Mouse (Mus musculus): ENCODE results near the gene Ahsg.

Gene Ahsg

DNA sequence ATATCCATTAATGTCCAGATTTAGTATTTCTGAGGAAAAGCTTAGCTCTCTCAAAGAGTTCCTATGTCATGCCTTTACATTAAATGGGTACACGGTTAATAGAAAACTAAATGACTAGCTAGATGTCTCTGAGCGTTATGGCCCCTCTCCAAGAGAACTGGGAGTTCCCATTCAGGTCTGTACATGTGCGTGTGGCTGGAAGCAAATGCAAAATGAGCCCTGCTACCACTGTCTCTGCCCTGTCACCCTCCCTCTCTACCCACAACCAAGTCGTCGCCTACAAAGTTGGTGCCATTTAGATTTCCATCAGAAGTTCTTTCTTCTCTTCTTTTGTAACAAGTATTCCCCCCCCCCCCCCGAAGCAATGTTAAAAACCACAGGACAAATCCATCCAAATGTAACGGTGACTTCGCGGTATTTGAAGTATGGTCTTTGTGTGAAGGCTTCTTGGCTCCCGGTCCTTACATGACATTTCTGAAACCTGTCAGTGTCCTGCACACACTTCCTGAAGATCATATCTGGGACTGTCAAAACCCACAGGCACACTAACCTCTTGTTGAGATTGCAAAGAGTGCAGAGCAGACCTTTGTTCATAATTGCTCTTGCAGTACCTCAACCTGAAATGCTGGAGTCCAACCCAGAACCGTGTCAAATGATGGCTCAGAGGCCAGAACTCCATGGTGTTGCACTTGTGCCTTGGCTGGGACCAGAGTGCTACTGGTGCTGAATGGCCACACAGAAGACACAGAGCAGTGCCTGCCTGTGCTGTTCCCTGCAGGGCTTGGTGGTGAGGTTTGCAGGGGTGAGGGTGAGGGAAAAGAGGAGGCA lies at the start of gene Ahsg:
Ahsg (plus strand) TSS at position 595 of the 828 bp plus-strand sequence.
- in situ Hi-C loops (cut with MboI, MseI) = no loop called here

DNA sequence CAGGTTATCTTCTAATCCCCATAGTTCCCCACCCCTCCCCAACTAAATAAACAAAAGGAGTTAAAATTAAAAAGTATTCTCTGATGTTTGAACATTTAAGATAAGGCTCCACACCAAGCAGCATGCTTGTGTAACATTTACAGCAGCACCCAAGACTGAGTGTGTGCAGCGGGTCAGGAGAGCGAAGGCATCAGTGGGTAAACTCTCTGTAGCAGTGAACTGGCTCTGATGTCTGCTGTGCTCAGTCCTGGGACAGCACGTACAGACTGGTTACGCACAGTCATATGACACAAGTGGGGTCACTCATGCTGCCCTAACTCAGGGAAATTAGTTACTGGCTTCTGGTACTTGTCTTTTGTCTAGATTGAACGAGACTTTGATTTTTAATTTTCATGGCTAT lies 48.2 kb upstream of the Ahsg start:
- in situ Hi-C loops (cut with MboI, MseI) = no loop called here

DNA sequence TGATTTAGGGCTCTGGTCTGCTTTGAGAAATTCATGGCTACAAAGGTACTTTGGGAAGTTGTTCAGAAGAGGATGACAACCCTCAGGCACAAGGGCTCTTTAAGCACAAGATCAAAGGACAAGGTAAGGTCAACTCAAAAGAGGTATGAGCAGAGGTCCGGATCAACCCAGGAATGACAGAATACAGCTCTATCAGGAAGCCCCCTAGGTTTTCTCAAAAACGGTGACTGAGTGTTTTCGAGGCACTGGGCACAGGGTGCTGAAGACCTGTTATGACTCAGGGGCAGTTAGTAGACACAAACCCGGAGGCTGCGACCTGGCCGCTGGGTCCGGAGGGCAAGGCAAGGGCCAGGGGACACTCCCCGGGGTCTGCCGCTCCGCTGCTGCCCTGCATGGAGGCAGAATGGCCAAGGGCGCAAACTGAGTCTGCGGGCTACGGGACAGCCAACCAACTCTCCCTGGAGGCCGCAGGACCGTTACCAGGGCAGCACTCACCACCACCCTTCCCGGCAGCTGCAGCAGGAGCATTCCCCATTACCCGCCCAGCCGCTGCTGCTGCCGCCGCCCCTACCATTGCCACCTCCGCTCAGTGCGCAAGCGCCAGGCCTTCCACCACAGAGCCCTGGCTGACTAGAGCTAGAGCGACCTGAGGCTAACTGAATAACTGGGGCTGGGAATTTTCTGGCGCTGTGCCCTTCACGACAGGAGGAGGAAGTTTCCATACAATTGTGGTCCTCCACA lies 46.8 kb upstream of the Ahsg start:
- in situ Hi-C loops (cut with MboI, MseI) = no loop called here

DNA sequence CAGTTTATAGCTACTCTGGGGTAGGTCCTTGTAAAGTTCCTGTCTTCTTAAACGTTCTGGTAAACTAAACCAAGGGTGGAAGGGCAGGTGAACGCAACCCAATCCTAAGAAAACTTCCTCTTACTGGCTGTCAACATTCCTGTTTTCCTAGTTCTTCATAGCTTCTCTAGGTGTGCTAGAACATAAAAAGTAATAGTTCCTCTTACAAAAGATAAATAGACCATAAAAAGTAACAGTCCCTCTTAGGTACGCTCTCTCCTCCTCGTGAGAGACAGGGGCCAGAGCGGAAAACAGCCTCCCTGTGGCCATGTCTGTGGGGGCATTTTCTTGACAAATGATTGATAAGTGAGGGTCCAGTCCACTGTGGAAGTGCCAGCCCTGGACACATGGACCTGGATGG lies 46.2 kb upstream of the Ahsg start:
- in situ Hi-C loops (cut with MboI, MseI) = no loop called here

DNA sequence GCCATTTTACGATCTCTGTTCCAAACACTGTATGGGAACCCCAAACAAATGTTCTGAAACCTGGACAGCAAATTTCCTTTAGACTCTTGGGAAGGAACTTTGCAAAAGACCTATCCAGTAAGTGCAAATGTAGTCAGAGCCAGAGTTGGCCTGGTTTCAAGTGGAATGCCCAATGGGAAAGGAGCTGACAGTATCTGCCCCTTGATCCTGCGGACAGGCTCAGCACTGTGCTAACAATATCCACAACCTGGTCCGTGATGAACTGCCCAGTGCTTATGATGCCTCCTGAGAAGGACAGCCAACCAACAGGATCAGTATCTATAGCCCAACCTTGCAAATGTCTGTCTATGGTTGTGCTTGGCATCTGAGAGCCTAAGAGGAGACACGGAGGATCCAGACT lies 45.6 kb upstream of the Ahsg start:
- in situ Hi-C loops (cut with MboI, MseI) = no loop called here

DNA sequence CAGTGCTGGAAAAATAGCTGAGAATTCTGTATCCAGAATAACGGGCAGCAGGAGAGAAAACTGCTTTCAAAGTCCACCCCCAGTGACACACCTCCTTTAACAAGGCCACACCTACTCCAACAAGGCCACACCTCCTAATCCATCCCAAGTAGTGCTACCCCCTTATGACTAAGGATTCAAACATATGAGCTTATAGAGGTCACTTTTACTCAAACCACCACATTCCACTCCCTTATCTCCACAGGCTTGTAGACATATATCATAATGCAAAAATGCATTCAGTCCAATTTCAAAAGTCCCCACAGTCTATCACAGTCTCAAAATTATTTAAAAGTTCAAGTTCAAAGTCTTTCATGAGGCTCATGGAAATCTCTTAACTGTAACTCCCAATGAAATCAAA lies 43.4 kb upstream of the Ahsg start:
- in situ Hi-C loops (cut with MboI, MseI) = no loop called here

DNA sequence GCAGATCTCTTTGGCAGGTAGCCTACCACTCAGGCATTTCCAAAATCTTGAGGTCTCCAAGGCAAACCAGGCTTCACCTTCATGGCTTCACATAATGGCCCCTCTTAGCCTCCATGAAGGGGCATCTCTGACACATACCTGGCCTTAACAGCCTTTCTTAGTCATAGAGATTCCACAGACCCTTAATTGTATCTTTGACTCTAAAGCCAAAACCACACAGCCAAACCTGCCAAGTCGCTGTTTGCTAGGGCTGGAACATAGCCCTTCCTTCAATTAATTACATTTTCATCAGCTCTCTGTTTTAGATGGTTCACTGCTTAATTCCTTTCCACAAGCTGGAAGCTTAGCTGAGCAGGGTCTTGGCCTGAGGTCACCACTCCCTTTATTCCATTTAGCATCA lies 42.7 kb upstream of the Ahsg start:
- in situ Hi-C loops (cut with MboI, MseI) = no loop called here

DNA sequence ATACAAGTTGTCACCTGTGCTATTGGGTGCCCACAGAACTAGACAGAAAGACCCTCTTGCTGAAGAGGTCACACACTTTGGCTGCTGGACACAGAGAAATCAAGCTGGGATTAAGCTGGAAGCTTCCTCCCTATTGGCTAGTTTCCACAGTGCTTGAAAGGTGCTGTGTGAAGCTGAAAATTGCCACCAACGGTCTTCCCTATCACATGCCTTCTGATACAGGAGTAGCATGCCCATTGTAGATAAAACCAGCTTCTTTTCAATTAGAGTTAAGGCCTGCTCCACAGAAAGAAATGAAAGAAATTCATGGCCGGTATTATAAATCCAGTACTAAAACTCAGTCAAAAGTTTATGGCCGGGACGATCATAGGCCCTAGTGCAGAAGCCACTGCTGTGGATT lies 38.4 kb upstream of the Ahsg start:
- in situ Hi-C loops (cut with MboI, MseI) = loop anchor here in 1 of 2 experiments (25.0 kb wide), 1 partner anchor 1335 kb away; no protein-coding TSS in a partner anchor

DNA sequence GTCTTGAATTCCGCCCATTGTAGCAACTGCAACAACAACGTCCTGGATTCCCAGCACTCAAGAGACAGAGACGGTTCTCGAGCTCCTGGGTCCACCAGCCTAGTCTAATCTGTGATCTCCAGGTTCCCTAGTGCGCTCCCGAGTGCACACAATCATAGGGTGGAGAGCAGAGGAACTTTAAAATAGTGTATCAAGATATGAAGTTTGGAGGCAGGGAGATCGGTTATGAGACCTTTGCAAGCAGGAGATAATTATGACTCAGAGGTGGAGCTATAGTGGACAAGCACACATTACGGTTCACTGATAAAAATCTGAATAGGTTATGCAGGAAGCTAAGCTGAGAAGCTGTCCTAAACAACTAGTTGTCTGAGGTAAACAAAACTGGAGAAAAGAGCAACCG lies 34.3 kb upstream of the Ahsg start:
- in situ Hi-C loops (cut with MboI, MseI) = loop anchor here in 1 of 2 experiments (25.0 kb wide), 1 partner anchor 1331 kb away; no protein-coding TSS in a partner anchor

DNA sequence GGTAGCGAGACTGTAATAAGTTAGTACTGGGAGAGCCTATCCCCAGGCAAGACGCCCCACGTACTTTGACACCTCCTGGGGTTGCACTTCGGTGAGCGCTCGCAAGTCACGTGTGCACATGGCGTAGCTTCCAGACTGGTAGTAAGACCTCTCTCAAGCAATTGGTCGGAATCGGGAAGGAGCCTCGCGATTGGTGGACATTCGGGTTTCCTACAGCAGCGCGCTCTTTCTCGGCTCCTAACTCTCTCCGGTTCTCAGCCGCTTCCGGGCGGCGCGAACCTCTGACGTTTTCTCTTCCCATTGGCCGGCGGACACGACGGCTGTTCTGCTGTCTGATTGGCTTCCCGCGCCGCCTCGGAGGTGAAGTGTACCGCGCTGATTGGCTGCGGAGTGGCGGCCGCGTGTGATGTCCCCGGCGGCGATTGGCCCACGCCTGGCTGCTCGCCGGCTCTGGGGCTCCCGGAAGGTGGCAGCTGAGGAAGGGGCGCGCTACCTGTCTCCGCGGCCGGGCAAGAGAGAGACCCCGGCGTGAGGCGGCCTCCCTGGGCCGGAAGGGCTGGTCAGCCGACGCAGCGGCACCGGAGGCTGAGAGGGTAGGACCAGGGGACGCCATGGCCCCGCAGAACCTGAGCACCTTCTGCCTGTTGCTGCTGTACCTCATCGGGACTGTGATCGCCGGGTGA lies 33.5 kb upstream of the Ahsg start, which contains the start of the genes Tbccd1 and Dnajb11:
Tbccd1 (minus strand) TSS at position 239 of the 683 bp plus-strand sequence.
Dnajb11 (plus strand) TSS at position 415 of the 683 bp plus-strand sequence.
- in situ Hi-C loops (cut with MboI, MseI) = loop anchor here in 1 of 2 experiments (25.0 kb wide), 1 partner anchor 1330 kb away; no protein-coding TSS in a partner anchor

DNA sequence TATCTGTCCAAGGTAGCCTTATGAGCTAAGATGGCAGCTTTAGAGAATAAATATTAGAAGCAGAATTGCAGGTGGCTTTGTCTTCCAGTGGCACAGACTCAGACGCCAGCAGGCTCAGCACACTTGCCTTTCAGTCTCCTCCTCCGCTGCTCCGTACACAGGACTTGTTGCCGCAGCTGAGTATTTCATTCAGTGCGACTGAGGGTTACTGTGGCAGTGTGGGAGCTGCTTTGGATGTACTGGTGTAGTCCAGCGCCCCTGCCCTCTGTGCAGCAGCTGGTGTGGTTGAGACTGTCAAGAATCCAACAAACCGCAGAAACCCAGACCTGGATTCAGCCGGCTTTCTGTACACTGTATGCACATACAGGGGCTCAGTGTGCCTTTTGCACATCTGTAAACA lies 18.7 kb upstream of the Ahsg start:
- in situ Hi-C loops (cut with MboI, MseI) = loop anchor here in 1 of 2 experiments (25.0 kb wide), 1 partner anchor 1315 kb away; no protein-coding TSS in a partner anchor

DNA sequence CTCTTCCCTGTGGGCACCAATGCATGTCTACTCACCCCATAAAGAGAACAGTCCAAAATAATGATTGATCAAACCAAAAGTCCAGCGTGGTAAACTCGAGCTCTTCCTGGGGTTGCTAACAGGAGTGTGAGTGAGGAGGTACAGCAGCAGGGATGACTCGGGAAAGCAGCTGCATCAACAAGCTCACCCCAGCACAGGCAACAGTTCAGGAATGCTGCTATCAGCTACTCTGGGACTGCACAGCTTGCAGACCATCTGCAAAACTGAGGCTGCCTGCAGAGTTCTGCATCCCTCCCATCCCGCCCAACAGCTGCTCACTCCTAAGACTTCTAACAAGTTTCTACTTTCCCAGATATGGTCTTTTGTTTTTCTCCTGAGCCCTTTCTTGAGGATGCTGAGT lies 17.7 kb upstream of the Ahsg start:
- in situ Hi-C loops (cut with MboI, MseI) = loop anchor here in 1 of 2 experiments (25.0 kb wide), 1 partner anchor 1314 kb away; no protein-coding TSS in a partner anchor

DNA sequence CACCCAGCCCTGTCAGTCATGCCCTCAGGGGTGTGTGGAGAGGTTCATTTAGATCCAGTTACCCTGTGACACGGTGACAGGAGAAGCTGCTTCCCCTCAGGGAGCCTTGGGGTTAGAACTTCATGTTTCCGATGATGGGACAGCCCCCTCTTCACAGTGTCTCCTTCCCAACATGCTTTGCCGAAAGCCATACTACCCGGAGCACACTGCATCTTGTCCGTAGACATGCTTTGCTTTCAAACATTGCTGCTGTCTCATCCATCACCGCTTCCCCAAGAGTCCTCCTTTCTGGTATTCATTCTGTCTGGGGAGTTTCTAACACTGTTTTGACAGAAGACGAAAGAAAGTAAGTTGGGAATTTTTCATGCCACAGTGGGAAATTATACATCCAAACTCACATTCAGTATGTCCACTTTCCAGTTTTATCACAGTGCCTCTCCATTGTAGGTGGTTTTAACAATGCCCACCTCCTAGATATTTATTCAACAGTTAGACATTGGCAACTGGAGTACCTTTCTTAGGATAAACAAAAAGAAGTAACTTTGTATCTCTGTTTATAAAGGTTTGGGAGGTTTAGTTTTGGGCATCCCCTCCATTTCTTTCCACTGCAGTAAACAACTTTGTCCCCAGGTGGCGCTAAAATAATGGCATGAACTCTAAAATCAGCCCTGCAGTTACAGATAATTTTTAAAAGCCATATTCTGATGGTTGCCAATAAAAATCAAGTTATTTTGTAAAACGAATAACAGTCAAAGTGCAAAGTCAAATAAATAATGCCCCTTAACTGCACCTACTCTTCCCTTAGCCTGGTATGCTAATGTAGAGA lies 14.6 kb upstream of the Ahsg start:
- in situ Hi-C loops (cut with MboI, MseI) = loop anchor here (5.0 kb wide), 2 partner anchors 251 to 256 kb away; partner anchors contain the start of gene Rfc4 (in 1 of the 2)

DNA sequence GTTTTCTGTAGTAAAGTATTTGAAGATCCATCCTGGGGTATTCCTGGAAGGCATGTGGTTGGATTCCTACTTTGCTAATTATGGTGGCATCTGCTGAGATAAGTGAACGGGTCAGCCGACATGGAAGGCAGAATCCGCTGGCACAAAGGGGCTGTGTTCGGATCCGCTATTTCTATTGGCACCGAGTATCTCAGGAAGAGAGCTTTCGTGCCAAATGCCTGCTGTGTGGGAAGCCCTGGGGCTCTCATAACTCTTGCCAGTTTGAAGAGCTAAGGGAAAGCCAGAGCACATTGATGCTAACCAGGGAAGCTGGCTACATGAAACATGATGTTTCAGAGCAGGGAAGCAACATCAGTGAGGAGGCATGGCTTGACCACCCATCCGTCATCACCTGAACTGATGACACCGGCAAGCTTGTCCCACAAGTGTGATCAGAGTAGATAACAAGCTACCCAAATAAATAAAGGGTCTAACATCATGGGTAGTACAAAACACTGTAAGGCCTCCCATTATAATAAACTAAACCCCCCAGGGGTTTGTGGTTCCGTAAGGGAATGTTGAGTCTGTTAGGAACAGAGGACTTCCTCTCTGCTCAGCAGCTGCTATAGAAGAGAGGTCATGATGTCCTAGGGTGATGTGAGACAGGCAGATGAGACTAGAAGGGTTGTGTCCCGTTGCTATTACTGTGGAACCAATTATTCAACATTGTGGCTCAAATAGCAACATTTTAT lies 13.3 kb upstream of the Ahsg start:
- in situ Hi-C loops (cut with MboI, MseI) = loop anchor here (5.0 kb wide), 2 partner anchors 249 to 254 kb away; partner anchors contain the start of gene Rfc4 (in 1 of the 2)

DNA sequence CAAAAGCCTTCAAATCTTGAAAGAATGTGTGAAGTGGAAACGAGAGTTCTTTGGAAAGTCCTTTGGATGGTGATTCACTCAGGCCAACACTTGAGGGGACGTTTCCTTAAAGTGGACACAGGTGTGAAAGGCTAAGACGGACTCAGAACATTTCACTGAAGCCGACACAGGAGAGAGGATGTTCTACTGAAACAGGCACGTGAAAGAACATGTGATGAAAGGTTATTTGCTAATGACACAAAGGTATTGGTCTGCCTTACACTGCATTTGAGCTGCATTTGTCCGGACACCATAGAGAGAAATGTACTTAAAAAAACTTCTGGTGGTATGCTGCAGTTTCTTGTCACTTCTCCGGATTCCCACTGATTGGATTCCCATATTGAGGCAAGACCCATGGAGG lies 12.4 kb upstream of the Ahsg start:
- in situ Hi-C loops (cut with MboI, MseI) = loop anchor here (5.0 kb wide), 2 partner anchors 249 to 254 kb away; partner anchors contain the start of gene Rfc4 (in 1 of the 2)

DNA sequence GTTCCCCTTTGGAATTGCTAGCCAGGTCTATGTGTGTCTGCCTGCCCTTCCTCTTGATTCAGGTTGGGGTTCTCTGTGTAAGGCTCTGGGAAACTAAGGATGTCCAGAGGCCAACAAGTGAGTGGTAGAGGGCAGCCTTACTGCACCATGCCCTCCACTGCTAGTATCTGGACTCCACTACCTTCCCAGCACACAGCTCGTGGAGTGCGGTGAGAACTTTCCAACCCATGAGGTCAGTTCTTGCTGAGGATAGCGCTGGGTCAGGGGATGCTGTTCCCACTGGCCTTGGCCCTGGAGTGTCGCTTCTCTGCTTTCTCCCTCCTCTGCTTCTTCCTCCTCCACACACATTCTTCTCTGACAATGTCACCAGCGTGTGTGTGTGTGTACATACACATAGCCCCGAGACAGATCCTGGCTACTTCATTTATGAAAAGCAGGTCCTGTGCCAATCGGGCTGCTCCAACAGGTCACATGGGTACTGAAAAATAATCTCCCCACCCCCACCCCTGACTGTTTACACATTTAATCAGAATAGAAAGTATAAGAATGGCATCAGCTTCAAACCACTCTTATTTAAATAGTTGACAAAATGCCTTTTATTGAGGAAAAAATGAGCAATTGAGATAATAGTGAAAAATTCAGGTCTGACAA lies 11.0 kb upstream of the Ahsg start:
- in situ Hi-C loops (cut with MboI, MseI) = loop anchor here (5.0 kb wide), 3 partner anchors 167 to 252 kb away; partner anchors contain the start of gene Rfc4 (in 1 of the 2)

DNA sequence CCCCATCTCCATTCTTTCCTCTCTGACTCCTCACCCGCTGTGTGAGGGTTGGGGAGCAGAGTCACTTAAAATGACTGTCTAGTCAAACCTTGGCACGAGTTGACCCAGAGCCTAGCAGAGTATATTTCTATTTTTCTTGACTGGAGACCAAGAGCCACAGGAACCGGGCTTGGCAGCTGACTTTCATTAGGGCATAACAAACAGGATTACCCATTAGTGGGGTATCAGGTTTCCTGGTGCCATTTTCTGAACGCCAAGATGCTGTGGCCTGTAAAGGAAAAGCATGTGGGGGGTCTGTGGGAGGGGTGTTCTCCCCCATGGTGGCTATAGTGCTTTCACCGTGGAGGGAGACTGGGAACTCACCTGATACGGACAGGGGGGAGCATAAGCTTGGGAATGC lies 10.2 kb upstream of the Ahsg start:
- in situ Hi-C loops (cut with MboI, MseI) = loop anchor here in 1 of 2 experiments (5.0 kb wide), 1 partner anchor 166 kb away; no protein-coding TSS in a partner anchor

DNA sequence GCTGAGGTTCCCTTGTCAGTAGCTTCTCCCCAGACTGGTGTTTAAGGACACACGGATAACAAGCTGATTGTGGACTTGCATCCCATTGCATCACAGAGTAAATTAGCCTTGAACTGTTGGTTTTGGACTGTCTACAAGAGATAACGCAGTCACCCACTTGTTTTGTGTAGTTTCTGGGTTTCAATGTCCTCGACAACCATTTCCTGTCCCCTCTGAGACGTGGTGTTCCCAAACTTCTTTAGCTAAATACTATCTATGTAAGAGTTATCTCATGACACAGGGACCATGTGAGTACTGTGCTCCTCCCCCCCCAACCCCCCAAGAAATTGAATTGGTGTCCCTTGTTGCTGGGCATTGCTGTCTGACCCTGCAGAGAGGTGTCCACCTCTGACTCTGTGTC lies 9.6 kb upstream of the Ahsg start:
- in situ Hi-C loops (cut with MboI, MseI) = loop anchor here in 1 of 2 experiments (5.0 kb wide), 1 partner anchor 166 kb away; no protein-coding TSS in a partner anchor

DNA sequence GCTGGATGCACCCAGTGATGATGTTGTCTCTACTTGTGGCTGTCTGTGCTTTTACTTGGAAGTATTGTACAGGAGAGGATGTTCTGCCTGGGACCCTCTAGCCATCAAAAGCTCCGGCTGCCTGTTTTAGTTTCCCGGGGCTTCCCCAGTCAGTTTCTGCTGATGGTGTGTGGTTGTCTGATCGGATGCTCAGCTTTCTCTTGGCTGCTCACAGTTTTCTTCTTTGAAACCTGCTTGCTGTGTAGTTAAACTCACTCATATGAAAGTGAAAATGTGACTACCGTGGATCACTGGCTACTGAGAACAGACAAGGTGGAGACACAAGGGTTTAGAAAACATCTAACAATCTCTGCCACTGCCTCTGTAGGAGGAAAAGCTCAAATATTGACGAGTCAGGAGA lies 7.6 kb upstream of the Ahsg start:
- in situ Hi-C loops (cut with MboI, MseI) = loop anchor here in 1 of 2 experiments (5.0 kb wide), 1 partner anchor 164 kb away; no protein-coding TSS in a partner anchor

Data from T-helper 17 cell (primary cell).